Mouse (Mus musculus) limb, embryonic 11.5 days (tissue): Measurements from ENCODE around the gene Znrd1. TPM values are rescaled to one million over a fixed set of nuclear protein-coding genes. Genes with fewer than 3 reads are reported as not detected.
"Not testable (repeated sequence)": the region's sequence is repeated elsewhere in the genome, so short reads cannot be mapped to it uniquely, and the experiment has no call there.

Experiments
- ATAC-seq: fragments of 200-750 bp; cut with Nextera tagmentation; 2 replicates; pipeline ENCODE4 v1.8.0; 2017; ENCODE audit warnings: low read depth; ENCODE audit not compliant: insufficient number of reproducible peaks, low FRiP score, low TSS enrichment
- DNase-seq: peaks from one replicate; pipeline ENCODE4 v3.0.0-alpha.2; 2015; ENCODE audit warnings: low spot score
- H3K27ac ChIP-seq: fragments of 300-500 bp; sonication (generic); replicated peaks from 2 replicates; pipeline ENCODE4 v1.5.1; 2014; ENCODE audit warnings: low read depth, mild to moderate bottlenecking, low read length
- H3K27me3 ChIP-seq: fragments of 300-500 bp; sonication (generic); 2 replicates; pipeline ENCODE4 v1.6.1; 2014; ENCODE audit warnings: mild to moderate bottlenecking, low read length, mixed read lengths; ENCODE audit not compliant: control insufficient read depth, insufficient read depth
- H3K36me3 ChIP-seq: fragments of 300-500 bp; sonication (generic); 2 replicates; pipeline ENCODE4 v1.6.1; 2014; ENCODE audit warnings: mild to moderate bottlenecking, low read length, moderate library complexity, mixed read lengths; ENCODE audit not compliant: control insufficient read depth, insufficient read depth
- H3K4me1 ChIP-seq: fragments of 300-500 bp; sonication (generic); 2 replicates; pipeline ENCODE4 v1.6.1; 2014; ENCODE audit warnings: low read length, mixed read lengths; ENCODE audit not compliant: control insufficient read depth, insufficient read depth
- H3K4me2 ChIP-seq: fragments of 300-500 bp; sonication (generic); 2 replicates; pipeline ENCODE4 v1.6.1; 2014; ENCODE audit warnings: low read depth, mild to moderate bottlenecking, moderate library complexity; ENCODE audit not compliant: severe bottlenecking
- H3K4me3 ChIP-seq: fragments of 300-500 bp; sonication (generic); 2 replicates; pipeline ENCODE4 v1.5.1; 2014; ENCODE audit warnings: low read depth, low read length
- H3K9ac ChIP-seq: fragments of 300-500 bp; sonication (generic); 2 replicates; pipeline ENCODE4 v1.6.1; 2014; ENCODE audit warnings: mild to moderate bottlenecking, low read length
- H3K9me3 ChIP-seq: fragments of 300-500 bp; sonication (generic); 2 replicates; pipeline ENCODE4 v1.6.1; 2016; ENCODE audit warnings: low read length; ENCODE audit not compliant: control insufficient read depth
- WGBS: fragments of 180-500 bp; shearing (Covaris S2); extraction: QIAGEN DNeasy Blood & Tissue Kit; methylation state at CpG from one replicate; pipeline ENCODE4 v1.1.7; 2014; 5-methylcytosine and 5-hydroxymethylcytosine counted together
- polyA plus RNA-seq: library from polyadenylated mRNA; unstranded; fragments of >200 nt; fragmentation: Nextera tagmentation; extraction: Ambion mirVana; gene quantifications from 2 replicates; pipeline ENCODE4 v1.2.1, GENCODE M21; 2014

Gene Znrd1
- polyA plus RNA-seq, 1 experiment from 2014 or later = 119 TPM

- Histone ChIP-seq H3K4me2 (no peak overlapping the region), H3K27me3 (peaks cover 8% of the 10 kb centered on the region), H3K4me3 (no peak overlapping the region), H3K9me3 (no peaks in the 10 kb centered on the region), H3K27ac (no peak overlapping the region), H3K36me3 (no peaks in the 10 kb centered on the region), H3K9ac (no peak overlapping the region), H3K4me1 (no peaks in the 10 kb centered on the region)
- no peak for DNase-seq
- 81% methylated on average over 4 of the region's 4 CpGs for WGBS
- no peak for ATAC-seq
Measured at GRCm38 (mm10) chr17:36993770-36994325, 35.5 kb upstream of the Znrd1 start.

- H3K36me3 ChIP-seq = no peaks in the 10 kb centered on the region
- no peak overlapping the region for H3K4me2 ChIP-seq
- H3K27ac ChIP-seq = no peak overlapping the region
- H3K27me3 ChIP-seq = peaks cover 20% of the 10 kb centered on the region
- no peak overlapping the region for H3K9ac ChIP-seq
- H3K9me3 ChIP-seq = no peaks in the 10 kb centered on the region
- WGBS = 60% methylated on average over 3 of the region's 3 CpGs
- ATAC-seq = no peak
- no peaks in the 10 kb centered on the region for H3K4me1 ChIP-seq
- DNase-seq = no peak
- H3K4me3 ChIP-seq = no peak overlapping the region
Measured at GRCm38 (mm10) chr17:36992336-36993104, 34.2 kb upstream of the Znrd1 start.

- not testable (repeated sequence) for H3K9ac ChIP-seq, ATAC-seq, H3K27ac ChIP-seq, H3K9me3 ChIP-seq, H3K4me2 ChIP-seq, H3K36me3 ChIP-seq, H3K4me1 ChIP-seq, H3K4me3 ChIP-seq, DNase-seq
- 88% methylated on average over 6 of the region's 6 CpGs for WGBS
- H3K27me3 ChIP-seq = peaks cover 23% of the 10 kb centered on the region
Measured at GRCm38 (mm10) chr17:36990630-36991029, 32.3 kb upstream of the Znrd1 start.

GRCm38 (mm10) chr17:36989437-36989836 is 31.1 kb upstream of the Znrd1 start, which contains the start of gene H2-M5:
TSS of gene H2-M5 (minus strand) at chr17:36989537.
- WGBS = 25% methylated on average over 5 of the region's 5 CpGs
- H3K27ac ChIP-seq = no peak within 1 kb of the TSS
- H3K27me3 ChIP-seq = peaks cover 23% of the 10 kb centered on the region
- H3K9ac ChIP-seq = no peak within 1 kb of the TSS
- no peak within 1 kb of the TSS; the same call in 1 of the 2 replicates for H3K4me3 ChIP-seq
- ATAC-seq (no peak), DNase-seq (no peak)
- no peaks in the 10 kb centered on the region for H3K36me3 ChIP-seq
- no peaks in the 10 kb centered on the region for H3K9me3 ChIP-seq
- no peak within 1 kb of the TSS for H3K4me2 ChIP-seq
- no peaks in the 10 kb centered on the region for H3K4me1 ChIP-seq

GRCm38 (mm10) chr17:36988475-36988874 is 30.1 kb upstream of the Znrd1 start:
- no peaks in the 10 kb centered on the region for H3K36me3 ChIP-seq
- ATAC-seq = no peak
- peaks cover 23% of the 10 kb centered on the region for H3K27me3 ChIP-seq
- no peak overlapping the region for H3K4me2 ChIP-seq
- no peak overlapping the region for H3K9ac ChIP-seq
- H3K9me3 ChIP-seq = no peaks in the 10 kb centered on the region
- no peak overlapping the region; the same call in 1 of the 2 replicates for H3K4me3 ChIP-seq
- WGBS = 6% methylated on average over 24 of the region's 24 CpGs
- no peaks in the 10 kb centered on the region for H3K4me1 ChIP-seq
- DNase-seq = no peak
- no peak overlapping the region for H3K27ac ChIP-seq

- 17% methylated on average over 5 of the region's 5 CpGs for WGBS
- no peak for DNase-seq
- H3K27me3 ChIP-seq = peaks cover 3% of the 10 kb centered on the region
Measured at GRCm38 (mm10) chr17:36982253-36983155, 24.1 kb upstream of the Znrd1 start.

GRCm38 (mm10) chr17:36981845-36982244 is 23.5 kb upstream of the Znrd1 start:
- Histone ChIP-seq H3K4me3 (no peak overlapping the region), H3K4me1 (peaks cover 3% of the 10 kb centered on the region; the same call in 1 of the 2 replicates), H3K27ac (no peak overlapping the region), H3K27me3 (no peaks in the 10 kb centered on the region), H3K9me3 (no peaks in the 10 kb centered on the region), H3K9ac (no peak overlapping the region), H3K4me2 (peak overlapping the region; percentile 21; the same call in 1 of the 2 replicates), H3K36me3 (no peaks in the 10 kb centered on the region)
- no peak for ATAC-seq
- 5% methylated on average over 4 of the region's 4 CpGs for WGBS
- peak; percentile 29 for DNase-seq

More at GRCm38 (mm10) chr17:36982253-36983155, 24.1 kb upstream of the Znrd1 start:
- Histone ChIP-seq H3K4me1 (peaks cover 3% of the 10 kb centered on the region; the same call in 1 of the 2 replicates), H3K27ac (no peak overlapping the region), H3K9ac (no peak overlapping the region), H3K4me3 (no peak overlapping the region), H3K36me3 (no peaks in the 10 kb centered on the region), H3K4me2 (no peak overlapping the region), H3K9me3 (no peaks in the 10 kb centered on the region)
- no peak for ATAC-seq

GRCm38 (mm10) chr17:36981221-36981813 is 23.0 kb upstream of the Znrd1 start, which contains the start of gene 2410137M14Rik:
TSS of gene 2410137M14Rik (minus strand) at chr17:36981237.
- Histone ChIP-seq H3K27ac (no peak within 1 kb of the TSS), H3K4me3 (no peak within 1 kb of the TSS)

More at GRCm38 (mm10) chr17:36981221-36981813, 23.0 kb upstream of the Znrd1 start, which contains the start of gene 2410137M14Rik:
- DNase-seq (peak; percentile 32), ATAC-seq (0 out of 2 replicates have a peak, but pooled peaks have one; percentile 62)
- no peaks in the 10 kb centered on the region for H3K27me3 ChIP-seq
- no peak within 1 kb of the TSS for H3K9ac ChIP-seq
- H3K4me1 ChIP-seq = peaks cover 3% of the 10 kb centered on the region; the same call in 1 of the 2 replicates
- H3K9me3 ChIP-seq = no peaks in the 10 kb centered on the region
- no peaks in the 10 kb centered on the region for H3K36me3 ChIP-seq
- 12% methylated on average over 18 of the region's 18 CpGs for WGBS
- peak within 1 kb of the TSS; percentile 21; the same call in 1 of the 2 replicates for H3K4me2 ChIP-seq
